Mouse (Mus musculus) forelimb bud, embryonic 11.5 days (tissue): Measurements from ENCODE around the gene Gm21518.
"Not testable (repeated sequence)": the region's sequence is repeated elsewhere in the genome, so short reads cannot be mapped to it uniquely, and the experiment has no call there.

Experiments used
- DNase-seq: peaks from one replicate; pipeline ENCODE4 v3.0.0-alpha.2; 2012; ENCODE audit warnings: low read depth, low spot score

Gene Gm21518

DNA sequence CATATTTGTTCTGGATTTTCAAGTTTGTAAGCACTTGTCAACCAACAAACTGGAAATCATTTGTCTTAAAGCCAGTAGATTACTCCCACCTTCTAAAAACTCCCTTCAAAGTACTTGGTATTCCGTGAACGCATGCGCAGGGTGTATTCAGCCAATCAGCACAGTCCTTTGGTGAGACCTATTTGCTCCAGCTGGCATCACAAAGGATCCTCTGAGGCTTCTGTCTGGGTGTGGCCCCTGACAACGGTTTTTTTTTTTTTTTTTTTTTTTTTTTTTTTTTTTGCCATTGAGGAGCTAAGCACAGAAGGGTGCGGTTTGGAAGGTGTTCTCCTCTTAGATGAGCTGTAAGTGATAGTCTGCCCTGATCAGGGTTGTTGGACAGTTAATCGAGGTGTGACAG is at the start of gene Gm21518:
Gene Gm21518, plus strand, starts transcription at position 301 of the 400 bp plus-strand sequence.
- DNase-seq: not testable (repeated sequence)
